Mouse (Mus musculus): ENCODE data around the gene Hist1h1e.
"Not testable (repeated sequence)": the region's sequence is repeated elsewhere in the genome, so short reads cannot be mapped to it uniquely, and the experiment has no call there.

The Hist1h1e gene

DNA sequence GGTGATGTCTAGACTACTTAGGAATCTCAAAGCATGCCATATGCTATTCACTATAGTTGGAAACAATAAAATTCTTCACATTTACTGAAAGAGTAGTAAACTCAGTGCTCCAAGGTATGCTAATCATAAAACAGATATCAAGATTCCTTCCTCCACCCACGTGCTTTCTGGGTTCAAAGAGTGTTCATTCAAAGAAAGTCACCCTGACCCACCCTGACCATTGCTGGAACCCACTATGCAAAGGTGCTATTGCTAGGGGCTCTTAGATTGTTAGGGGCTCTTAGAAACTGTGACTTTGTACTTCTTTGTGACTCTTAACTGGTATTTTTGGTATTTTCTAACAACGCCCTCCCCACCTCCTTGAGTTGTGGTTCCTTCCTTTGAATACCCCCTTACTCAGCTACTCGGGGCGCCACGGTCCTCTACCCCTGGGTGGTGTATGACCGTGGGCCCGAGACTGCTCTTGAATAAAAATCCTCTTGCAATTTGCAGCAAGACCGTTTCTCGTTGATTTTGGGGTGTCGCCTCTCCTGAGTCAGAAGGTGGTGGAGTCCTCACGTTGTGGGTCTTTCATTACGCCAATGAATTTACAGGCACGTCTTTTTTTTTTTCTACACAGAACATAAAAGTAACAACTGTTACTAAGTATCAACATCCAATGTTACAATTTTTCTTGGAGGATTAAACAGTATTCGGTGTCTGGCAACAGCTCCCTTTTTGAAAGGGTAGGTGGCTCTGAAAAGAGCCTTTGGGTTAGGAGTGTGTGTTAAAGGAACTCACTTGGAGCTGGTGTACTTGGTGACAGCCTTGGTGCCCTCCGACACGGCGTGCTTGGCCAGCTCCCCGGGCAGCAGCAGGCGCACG lies 49.1 kb downstream of the Hist1h1e start:
- not testable (repeated sequence) for DNase-seq (ENCODE audit: low spot score)

DNA sequence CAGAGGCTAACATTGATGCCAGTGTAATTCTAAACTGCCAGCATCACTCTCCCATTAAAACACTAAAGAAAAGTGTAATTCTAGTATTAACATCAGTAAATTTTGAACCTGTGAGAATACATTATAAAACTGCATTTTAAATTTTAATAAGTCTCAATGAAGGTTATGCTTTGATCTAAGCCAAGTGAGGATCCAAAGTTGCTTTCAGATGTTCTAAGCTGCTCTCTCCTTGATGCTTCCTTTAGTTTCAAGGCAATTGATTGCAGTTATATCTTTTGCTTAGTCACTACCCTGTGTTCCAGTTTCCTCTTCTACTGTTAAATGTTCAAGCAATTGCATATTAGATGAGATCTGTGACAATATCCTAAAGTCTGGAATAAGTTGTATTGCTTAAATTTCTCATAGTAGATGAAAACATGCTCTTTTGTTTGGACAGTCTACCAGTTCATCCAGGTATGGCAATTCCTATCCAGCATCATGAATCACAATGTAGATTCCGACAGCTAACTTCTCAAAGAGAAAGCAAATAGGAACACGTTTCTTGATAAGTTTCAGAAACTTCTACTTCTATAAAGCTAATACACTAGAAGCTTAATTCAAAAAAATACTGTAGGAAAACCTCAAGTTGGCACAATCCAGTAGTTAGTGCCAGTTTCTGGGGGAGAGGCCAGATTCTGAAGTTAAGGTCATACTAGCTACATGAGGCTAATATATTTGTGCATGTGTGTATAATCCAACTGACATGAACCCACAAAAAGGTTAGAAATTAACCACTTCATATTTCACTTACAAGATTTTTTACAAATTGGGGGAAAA lies 49.9 kb downstream of the Hist1h1e start:
- DNase-seq (ENCODE audit: low spot score): no peak

DNA sequence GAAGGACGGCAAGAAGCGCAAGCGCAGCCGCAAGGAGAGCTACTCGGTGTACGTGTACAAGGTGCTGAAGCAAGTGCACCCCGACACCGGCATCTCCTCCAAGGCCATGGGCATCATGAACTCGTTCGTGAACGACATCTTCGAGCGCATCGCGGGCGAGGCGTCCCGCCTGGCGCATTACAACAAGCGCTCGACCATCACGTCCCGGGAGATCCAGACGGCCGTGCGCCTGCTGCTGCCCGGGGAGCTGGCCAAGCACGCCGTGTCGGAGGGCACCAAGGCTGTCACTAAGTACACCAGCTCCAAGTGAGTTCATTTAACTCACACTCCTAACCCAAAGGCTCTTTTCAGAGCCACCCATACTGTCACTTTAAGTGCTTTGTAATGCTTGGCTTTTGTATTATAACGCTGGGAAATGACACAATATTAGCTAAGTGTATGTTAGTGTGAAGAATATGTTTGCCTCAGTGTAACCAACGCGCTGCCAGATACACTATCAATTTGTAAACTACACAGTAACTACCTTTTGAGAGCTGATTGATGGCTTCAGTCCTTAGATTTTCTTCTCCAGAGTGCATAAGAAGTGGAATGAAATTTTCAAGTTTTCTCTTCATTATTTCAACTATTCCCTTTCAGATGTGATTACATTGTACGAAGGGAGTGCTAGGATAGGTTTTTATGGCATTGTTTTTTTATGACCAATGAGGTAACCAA lies 50.7 kb downstream of the Hist1h1e start:
- not testable (repeated sequence) for DNase-seq (ENCODE audit: low spot score)

GRCm38 (mm10) chr13:23571022-23571503 lies 51.3 kb downstream of the Hist1h1e start, which contains the start of the genes Hist1h2ae and Hist1h2bg:
Gene Hist1h2ae, minus strand, starts transcription at chr13:23571220.
Gene Hist1h2bg, plus strand, starts transcription at chr13:23571396.
- no peak for DNase-seq (ENCODE audit: low spot score)
